Mouse (Mus musculus): ENCODE data around the gene Hopx. TPM values are rescaled to one million over a fixed set of nuclear protein-coding genes. Genes with fewer than 3 reads are reported as not detected.
"Not testable (repeated sequence)": the region's sequence is repeated elsewhere in the genome, so short reads cannot be mapped to it uniquely, and the experiment has no call there.

Gene Hopx
- total RNA-seq, 2 experiments from 2014 or later: 28.6 to 28.8 TPM

DNA sequence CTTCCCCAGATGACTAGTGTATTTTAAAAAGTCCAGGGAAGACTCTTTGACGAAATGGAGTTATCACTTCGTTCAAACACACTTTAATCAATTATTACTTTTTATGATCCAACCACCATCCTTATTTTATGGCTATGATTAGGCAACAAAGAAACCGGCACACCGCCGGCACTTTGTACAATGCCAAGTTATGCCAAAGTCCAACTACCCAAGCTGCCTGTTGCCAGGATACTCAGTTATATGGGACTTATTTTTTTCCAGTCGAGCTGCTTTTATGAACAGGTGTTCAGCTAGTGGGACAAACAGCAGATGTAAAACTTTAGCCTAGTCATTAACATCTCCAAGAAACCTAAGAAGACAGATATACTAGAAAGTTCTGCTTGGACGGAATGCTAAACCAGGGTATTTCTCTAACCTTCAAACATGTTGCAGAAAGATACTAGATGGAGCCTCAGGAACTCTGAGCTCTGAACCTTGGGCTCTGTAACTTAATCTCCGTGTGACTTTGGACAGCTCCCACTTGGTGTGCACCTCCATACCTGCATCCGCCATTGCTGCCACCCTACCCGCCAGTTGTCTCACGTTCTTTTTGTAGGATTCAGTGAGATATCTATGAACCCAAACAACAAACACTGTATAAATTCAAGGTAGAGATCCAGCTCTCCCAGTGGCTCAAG is 7.6 kb downstream of the Hopx start:
- intact Hi-C loops (cut with DNase I): no loop called here
- DNase-seq (ENCODE audit: low spot score in 2 of 2): no peak

DNA sequence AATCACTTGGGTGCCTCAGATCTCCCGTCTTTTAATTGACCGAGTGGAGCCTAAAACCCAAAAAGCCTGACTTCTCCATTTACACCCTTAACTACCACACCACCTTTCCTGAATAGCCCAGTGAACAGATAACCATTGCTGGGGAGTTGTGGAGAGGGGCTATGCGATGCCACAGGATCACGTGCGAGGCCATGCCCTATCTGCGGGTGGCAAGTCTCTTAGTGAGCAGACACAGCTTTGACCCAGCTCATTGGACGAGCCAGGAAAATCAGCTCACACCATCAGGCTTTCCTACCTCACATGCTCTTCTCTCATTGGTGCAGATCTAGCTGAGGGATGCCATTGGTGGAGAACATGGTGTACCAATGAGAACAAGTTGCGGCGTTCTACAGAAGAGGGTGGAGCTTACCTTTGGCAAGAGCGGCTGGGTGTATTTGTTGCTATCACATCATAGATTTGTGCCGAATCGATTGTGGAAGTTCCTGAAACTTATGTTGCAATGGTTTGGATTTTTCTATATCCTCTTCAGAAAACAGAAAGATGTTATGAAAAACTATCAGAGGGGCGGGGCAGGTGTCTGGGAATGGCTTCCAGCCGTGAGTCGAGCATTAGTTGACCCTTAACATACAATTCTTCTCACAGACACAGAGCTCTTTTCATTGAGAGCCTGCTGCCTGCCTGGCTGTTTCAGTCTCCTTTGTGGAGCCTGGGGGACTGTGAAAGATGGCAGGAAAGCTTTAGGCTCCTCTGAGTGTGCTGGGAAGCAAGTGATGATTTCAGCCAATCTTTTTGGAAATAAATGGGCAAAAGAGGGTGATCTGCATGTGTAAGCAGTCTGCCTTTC is 12.2 kb downstream of the Hopx start:
- DNase-seq (ENCODE audit: low spot score in 2 of 2): no peak
- intact Hi-C loops (cut with DNase I): no loop called here

DNA sequence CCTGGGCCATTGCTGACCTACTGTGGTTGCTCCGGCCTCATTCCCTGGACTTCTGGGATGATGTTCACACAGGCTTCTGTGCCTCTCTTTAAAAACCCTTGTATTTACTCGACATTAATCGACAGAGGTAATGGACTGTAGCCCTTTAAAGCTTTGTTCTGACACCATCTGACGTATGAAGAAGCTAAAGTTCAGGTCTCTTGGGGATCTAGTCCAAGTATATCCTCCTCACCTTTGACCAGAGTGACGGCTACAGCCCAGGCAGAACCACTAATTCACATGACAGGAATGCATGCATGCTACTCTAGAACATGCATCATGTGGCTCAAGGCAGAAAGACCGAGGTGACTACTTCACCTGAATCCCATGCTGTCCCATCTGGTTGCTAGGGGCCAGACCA is 14.2 kb downstream of the Hopx start:
- DNase-seq (ENCODE audit: low spot score in 2 of 2): no peak
- intact Hi-C loops (cut with DNase I): no loop called here

DNA sequence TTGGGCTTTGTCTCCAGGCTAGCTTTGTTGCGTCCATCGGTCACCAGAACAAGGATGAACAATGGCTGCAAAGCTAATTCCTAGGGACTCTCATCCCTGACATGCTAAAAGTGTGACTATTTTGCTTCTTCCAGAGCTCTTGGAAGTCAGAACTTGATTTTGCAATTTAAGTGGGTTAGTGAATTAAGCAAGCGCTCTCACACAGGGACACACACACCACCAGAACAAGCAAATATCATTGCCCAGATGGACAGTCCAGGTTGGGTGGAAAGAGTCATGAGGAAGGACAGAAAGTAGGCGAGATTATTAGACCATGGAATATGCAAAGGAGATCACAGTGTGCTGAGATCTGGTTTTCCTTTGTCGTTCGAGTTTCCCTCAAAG is 14.9 kb downstream of the Hopx start:
- intact Hi-C loops (cut with DNase I): no loop called here
- no peak for DNase-seq (ENCODE audit: low spot score in 2 of 2)

DNA sequence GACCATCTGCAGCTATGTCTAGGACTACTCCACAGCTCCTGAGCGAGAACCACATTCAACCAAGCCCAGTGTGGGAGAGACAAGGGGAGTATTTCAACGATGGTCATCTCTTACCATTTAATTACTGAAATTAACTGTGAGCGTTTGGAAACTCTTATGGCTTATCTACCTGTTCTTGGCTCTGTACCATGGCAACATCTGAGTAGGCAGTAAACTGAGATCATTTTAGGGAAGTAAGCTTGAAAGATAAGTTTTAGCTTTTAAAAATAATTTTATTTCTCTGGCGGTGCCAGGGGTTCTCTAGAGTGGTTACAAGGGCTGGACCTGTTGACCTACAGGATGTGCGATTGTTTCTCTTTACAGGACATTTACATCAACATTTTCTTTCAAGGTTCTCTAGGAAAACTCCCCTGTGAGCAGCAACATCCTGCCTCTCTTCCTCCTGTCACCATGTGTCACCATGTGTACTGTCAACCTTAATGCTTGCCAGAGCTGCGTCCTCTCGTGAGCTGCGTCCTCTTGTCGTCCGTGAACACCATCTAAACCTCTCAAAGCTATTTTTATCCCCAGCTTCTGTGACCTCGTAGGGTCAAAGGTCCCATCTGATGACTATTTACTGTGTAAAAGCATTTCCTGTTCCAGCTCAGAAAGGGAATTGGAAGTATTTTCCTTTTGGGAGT is 15.5 kb downstream of the Hopx start:
- intact Hi-C loops (cut with DNase I): no loop called here

DNA sequence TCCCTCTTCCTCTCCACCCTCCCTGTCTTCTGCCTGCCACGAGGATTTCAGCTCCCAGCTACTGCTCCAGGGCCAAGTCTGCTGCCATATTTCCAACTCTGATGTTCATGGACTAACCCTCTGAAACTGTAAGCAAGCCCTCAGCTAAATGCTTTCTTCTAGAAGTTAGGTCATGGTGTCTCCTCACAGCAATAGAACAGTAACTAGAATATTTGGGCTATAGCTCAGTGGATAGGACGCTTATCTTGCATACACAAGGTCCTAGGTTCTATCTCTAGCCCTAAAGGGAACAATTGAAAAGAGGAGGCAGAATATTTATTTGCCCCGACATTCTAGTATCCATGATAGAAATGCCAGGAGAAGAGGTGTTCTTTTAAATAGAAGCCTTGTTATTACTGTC is 16.0 kb downstream of the Hopx start:
- DNase-seq (ENCODE audit: low spot score in 2 of 2): no peak
- intact Hi-C loops (cut with DNase I): no loop called here

More for the DNA sequence above, 15.5 kb downstream of the Hopx start:
- DNase-seq (ENCODE audit: low spot score in 2 of 2): no peak

DNA sequence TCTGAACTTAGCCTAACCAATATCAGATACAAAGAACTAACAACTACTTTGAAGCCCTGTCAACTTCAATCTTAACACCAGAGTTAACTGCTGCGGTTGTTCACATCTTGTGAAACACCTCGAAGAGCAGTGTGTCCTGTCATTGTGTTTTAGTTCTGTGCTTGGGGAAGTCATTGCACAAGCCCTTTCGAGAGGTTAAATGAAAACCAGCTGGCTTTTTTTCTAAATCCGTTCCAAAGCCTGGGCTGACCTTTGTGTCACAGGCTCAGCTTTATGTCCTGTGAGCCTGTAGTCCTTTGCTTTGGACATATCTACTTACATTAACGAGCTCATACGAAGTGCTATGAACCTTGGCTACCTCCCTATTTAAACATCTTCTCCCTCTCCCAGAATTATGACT is 17.2 kb downstream of the Hopx start:
- intact Hi-C loops (cut with DNase I): no loop called here

DNA sequence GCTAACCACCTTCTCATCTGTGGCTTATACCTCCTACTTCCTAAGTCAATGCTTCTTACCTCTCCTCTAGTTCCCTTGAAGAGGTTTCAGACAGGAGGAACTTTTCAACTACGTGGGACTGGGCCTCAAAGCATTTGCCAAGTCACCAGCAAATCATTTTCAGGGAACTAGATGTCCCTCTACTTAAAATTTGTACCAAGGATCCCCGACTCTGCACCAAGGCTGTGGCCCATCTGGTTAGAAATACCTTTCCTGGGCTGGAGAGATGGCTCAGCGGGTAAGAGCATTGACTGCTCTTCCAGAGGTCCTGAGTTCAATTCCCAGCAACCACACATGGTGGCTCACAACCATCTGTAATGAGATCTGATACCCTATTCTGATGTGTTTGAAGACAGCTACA is 18.7 kb downstream of the Hopx start:
- DNase-seq (ENCODE audit: low spot score in 2 of 2); intact Hi-C loops (cut with DNase I): not testable (repeated sequence)

More for the DNA sequence above, 17.2 kb downstream of the Hopx start:
- no peak for DNase-seq (ENCODE audit: low spot score in 2 of 2)

DNA sequence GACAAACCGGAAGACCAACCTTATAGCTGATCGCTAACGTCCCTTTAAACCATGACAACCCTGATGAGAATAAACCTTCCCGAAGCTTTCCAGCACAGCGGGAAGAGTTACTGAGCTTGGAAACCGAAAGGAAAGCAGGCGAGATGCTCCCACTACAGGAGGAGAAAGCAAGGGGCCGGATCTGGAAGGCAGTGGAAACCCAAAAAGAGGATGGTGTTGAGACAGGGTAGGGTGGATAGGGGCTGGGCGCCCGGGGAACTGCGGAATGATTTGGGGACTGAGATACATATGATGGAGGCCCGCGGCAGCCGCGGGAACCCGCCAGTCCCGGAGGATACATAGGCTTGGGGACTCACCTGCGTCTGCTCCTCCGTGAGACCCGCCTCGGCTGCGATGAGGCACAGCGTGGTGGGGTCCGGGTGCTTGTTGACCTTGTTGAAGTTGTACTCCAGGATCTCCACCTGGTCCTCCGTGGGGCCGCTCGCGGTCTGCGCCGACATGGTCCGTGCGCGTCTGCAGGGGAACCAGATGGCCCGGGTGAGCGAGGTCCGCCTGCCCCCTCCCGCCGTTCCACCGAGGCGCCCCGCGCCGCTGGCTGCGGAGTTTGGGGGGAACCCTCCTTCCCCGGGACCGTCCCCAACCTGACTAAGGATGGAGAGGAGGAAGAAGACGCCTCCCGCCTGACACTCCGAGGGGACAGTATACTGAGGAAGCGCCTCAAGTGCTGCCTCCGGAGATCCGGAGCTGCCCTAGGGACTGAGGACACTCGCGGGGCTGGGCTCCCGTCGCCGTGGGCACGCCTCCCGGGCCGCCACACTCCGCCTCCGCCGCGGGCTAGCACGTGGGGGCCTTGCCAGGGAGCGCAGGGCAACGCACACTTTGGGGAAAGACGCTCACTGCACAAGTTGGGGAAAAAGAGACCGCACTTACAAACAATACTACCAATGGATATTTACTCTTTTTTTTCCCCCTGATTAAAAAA is 20.1 kb downstream of the Hopx start:
- peak; percentile 44 to 50 for DNase-seq (ENCODE audit: low spot score in 2 of 2)
- intact Hi-C loops (cut with DNase I): loop anchor here (5.0 kb wide), 1 partner anchor 72 kb away; no protein-coding TSS in a partner anchor

DNA sequence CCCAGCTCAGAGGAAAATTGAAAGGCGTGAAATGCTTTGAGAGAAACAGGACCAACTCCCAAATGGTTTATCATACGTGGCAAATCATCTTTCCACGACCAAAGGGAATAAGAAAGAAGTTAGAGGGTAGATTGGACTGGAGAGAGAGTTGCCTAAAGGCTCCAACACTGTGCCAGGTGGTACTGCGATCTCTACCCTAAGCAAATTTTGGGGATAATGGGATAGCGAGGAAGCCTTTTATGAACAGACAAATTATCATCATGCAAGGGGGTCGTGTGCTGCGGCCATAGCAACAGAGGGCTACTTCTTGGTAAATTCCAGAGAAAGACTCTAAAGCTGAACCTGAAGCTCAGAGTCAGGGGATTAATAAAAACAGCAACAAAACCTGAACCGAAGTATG is 21.0 kb downstream of the Hopx start:
- DNase-seq (ENCODE audit: low spot score in 2 of 2): no peak
- intact Hi-C loops (cut with DNase I): loop anchor here (5.0 kb wide), 1 partner anchor 73 kb away; no protein-coding TSS in a partner anchor

DNA sequence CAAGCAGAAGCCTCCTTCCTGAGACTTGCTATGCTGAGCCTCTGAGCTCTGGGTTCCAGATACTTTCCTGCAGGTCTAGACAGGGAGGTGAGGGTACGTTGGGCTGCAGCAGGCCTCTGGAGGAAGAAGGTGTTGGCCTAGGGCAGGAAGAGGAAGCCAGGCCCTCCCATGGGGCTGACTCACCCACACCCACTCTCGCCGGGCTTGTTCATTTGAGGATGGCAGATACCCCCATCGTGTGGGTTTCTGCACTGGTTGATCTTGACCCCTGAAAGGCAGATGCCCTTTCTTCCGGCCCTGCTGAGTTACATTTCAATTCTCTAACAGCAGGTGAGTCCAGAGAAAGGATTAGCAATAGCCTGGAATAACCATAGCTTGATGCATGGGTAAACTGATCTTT is 22.4 kb downstream of the Hopx start:
- intact Hi-C loops (cut with DNase I): loop anchor here (5.0 kb wide), 1 partner anchor 75 kb away; no protein-coding TSS in a partner anchor

DNA sequence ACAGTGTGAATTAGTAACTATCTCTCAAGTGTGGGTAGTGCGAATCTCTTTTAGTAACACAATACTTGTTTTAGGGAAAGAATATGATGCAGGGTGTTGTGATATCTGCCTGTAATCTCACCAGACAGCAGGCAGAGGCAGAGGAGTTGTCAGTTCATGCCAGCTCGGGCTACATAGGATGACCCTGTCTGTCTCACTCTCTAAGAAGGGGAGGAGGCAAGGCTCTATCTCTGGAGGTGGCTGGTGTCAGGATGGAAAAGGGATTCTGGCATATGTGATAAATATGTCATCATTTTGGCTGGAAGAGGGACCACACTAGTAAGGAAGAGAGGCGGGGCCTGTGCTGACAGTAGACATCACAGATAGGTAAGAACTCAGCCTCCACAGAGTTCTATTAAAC is 23.0 kb downstream of the Hopx start:
- no peak for DNase-seq (ENCODE audit: low spot score in 2 of 2)
- intact Hi-C loops (cut with DNase I): loop anchor here (5.0 kb wide), 1 partner anchor 75 kb away; no protein-coding TSS in a partner anchor

More for the DNA sequence above, 22.4 kb downstream of the Hopx start:
- DNase-seq (ENCODE audit: low spot score in 2 of 2): no peak

DNA sequence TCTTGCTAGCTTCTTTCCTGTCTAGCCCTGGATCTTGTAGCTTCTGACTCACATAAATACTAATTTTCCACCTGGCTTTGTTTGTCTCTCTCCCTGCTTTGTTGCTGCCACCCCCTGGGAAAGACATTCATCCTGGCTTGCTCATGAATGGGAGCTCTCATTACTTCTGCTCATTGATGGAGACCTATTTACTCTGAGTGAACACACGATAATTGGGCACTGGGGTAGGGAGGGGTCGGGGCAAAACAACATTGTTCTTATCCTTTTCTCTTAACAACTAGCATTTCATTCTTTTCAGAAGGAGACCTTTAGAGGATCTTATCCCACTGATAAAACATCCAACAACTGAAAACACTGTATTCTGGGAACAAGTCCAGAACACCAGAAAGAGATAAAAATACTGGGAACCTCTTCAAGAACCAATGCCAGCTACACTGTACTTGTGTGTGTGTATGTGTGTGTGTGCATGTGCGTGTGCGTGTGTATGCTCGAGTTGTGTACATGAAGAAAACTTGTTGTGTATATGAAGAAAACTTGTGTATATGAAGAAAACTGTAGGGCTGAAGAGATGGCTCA is 24.3 kb downstream of the Hopx start:
- intact Hi-C loops (cut with DNase I): loop anchor here (5.0 kb wide), 1 partner anchor 77 kb away; no protein-coding TSS in a partner anchor
- DNase-seq (ENCODE audit: low spot score in 2 of 2): no peak

DNA sequence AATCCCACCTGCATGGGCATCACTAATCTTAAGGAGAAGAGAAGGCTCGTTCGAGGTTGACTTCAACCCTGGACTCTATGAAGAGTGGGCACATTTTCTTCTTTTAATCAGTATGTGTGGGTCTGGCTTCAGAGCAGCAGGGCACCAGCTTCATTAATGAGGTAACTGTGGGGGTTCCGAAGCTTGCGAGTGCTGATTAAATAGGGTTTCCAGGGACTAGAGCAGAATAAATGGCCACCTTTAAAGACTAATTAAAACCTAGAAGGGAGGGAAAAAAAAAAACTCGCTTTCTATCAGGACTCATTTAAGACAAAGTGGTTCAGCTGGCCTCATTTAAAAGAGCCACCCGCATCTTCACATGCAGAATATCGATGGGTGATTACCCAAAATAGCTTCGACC is 25.0 kb downstream of the Hopx start:
- intact Hi-C loops (cut with DNase I): loop anchor here (5.0 kb wide), 1 partner anchor 77 kb away; no protein-coding TSS in a partner anchor
- DNase-seq (ENCODE audit: low spot score in 2 of 2): no peak

DNA sequence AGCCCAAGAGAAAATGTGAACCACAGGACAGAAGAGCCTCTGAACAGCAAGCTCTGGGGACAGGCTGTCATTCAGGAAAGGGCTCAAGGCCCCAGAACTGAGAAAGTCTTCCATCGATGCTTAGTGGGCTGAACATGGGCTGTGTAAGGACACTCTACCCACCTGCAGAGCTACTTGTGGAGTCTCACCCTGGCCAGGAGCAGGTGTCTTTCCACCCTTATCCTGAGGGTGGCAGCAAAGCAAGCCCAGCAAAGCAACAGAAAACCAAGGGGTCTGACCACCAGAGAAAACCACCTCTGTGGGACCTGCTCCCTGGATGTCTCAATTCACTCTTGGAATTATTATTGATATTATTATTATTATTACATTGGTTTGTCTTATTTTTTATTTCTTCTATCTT is 25.6 kb downstream of the Hopx start:
- peak; percentile 30 to 38 for DNase-seq (ENCODE audit: low spot score in 2 of 2)
- intact Hi-C loops (cut with DNase I): no loop called here

DNA sequence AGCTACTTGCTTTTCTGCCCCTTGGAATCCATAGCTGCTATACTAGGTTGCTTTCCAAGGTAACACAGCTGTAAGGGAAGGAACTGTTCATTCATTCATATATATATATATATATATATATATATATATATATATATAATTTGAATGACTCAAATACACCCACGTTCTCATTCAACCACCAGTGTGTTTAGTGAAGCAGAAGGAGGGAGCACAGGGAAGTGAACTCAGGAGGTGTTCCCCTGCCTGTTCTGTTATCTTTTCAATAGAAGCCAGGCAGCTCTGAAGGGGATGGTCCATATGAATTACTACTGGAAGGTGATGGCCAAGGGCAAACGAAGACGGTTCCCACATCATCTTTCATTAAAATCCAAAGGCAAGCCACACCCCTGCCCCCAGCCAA is 27.8 kb downstream of the Hopx start:
- no peak for DNase-seq (ENCODE audit: low spot score in 2 of 2)
- intact Hi-C loops (cut with DNase I): no loop called here

DNA sequence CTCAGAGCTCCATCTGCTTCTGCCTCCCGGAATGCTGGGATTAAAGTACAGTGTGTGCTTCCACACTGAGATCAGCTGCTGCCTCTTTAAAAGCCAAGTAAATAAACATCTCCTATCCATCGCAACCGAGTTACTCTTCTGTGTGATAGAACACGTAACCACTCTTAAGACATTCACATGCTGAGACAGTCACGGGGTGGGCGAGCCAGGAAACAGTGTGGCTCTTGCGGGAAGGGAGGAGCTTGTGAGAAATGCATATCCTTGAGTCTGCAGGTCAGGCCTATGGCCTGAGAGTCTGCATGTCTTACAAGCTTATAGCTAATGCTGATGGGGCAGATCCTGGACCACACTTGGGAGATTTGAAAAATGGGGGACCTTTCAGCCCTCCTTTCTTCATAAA is 28.4 kb downstream of the Hopx start:
- DNase-seq (ENCODE audit: low spot score in 2 of 2): no peak
- intact Hi-C loops (cut with DNase I): no loop called here

DNA sequence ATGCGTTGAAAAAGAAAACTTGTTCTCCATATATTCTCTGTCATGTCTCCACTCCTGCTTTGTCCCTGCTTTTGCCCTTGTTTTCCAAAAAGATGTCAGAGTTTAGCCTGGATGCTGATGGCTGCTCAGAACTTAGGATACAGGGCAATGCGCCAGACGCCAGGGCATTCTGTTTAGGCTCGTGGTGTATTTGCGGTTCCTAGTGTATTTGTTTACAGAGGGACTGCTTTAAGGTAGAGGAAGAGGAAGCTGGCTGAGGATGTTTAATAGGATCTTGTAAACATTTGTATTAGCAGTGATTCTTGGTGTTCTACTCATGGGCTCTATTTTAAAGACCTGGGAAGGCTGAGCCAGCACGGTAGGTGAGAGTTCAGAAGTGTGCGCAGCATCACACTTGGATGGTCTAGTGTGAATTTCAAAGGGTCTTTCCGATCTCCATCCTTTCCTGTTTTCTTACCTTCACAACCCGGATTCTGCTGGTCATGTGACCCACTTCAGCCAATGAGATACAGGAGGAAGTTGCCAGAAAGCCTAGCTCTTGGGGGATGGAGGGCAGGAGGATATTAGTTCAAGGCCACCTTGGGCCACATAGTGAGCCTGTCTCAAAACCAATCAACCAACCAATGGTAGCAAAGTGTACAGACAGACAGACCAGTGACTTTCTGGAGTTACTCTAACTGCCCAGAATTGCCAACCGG is 29.0 kb downstream of the Hopx start:
- DNase-seq (ENCODE audit: low spot score in 2 of 2): no peak
- intact Hi-C loops (cut with DNase I): no loop called here

Measured in left cerebral cortex, postnatal 36 days (tissue).